Mouse (Mus musculus): Measurements from ENCODE around the gene Chst5. TPM values are rescaled to one million over a fixed set of nuclear protein-coding genes. Genes with fewer than 3 reads are reported as not detected.

The Chst5 gene
- polyA plus RNA-seq, 1 experiment from 2014 or later, result 2.6 TPM

- 35% methylated on average over 7 of the region's 7 CpGs for WGBS
- H3K9ac ChIP-seq (ENCODE audit: low read length), result no peak overlapping the region
- no peak overlapping the region for H3K4me3 ChIP-seq (ENCODE audit: low read depth, low read length)
- no peaks in the 10 kb centered on the region for H3K36me3 ChIP-seq (ENCODE audit: control insufficient read depth, insufficient read depth, low read length)
- peak; percentile 10; the same call in 1 of the 2 replicates for ATAC-seq
- H3K4me2 ChIP-seq (ENCODE audit: low read length), result no peak overlapping the region
- H3K27me3 ChIP-seq (replicated peaks; ENCODE audit: control insufficient read depth, insufficient read depth, low read length), result 0 out of 2 replicates have a peak, but pooled peaks cover 5% of the 10 kb centered on the region
- DNase-seq (ENCODE audit: low spot score), result peak; percentile 67
- H3K9me3 ChIP-seq (replicated peaks; ENCODE audit: control insufficient read depth, low read length), result no peaks in the 10 kb centered on the region
- H3K27ac ChIP-seq (ENCODE audit: low read depth, low read length), result no peak overlapping the region
- H3K4me1 ChIP-seq (ENCODE audit: control insufficient read depth, insufficient read depth, low read length), result peaks cover 5% of the 10 kb centered on the region; the same call in 1 of the 2 replicates
These were observed 1.3 kb upstream of the Chst5 start for GRCm38 (mm10) chr8:111911572-111911971.

DNA sequence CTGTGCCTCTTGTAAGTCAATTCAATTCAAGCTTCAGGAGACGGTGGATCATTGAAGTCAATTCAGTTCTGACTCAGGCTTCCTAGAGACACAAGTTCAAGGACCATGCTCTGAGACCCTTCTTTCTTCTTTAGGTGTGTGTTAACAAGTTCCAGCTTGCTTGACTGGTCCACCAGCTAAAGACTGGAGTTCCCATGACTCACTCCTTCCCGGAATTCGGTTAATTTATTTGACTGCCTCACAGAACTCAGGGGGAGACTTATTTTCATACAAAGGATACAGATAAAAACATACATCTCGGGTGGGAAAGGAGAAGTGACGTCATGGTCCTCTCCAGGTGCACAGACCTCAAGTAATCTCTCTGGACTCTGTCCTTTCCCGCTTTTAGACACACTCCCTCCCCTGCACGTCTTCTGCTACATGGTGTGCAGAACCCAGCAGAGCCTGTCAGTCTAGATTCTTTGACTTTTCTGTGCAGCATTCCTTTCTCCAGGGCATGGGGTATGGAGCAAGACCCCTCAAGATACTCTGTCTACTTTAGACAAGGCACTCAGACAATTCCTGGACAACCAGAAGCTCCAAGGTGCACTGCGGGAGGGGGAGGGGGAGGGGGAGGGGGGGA, 4.6 kb downstream of the Chst5 start:
- DNase-seq (ENCODE audit: low spot score), result no peak
- Histone ChIP-seq H3K4me3 (ENCODE audit: low read depth, low read length) (no peak overlapping the region), H3K36me3 (ENCODE audit: control insufficient read depth, insufficient read depth, low read length) (no peaks in the 10 kb centered on the region), H3K27ac (ENCODE audit: low read depth, low read length) (no peak overlapping the region), H3K4me2 (ENCODE audit: low read length) (no peak overlapping the region), H3K27me3 (replicated peaks; ENCODE audit: control insufficient read depth, insufficient read depth, low read length) (0 out of 2 replicates have a peak, but pooled peaks cover 5% of the 10 kb centered on the region), H3K9ac (ENCODE audit: low read length) (no peak overlapping the region), H3K9me3 (replicated peaks; ENCODE audit: control insufficient read depth, low read length) (no peaks in the 10 kb centered on the region), H3K4me1 (ENCODE audit: control insufficient read depth, insufficient read depth, low read length) (no peaks in the 10 kb centered on the region)
- no peak for ATAC-seq
- 69% methylated on average over 8 of the region's 8 CpGs for WGBS

GRCm38 (mm10) chr8:111902080-111902479, 8.2 kb downstream of the Chst5 start:
- H3K36me3 ChIP-seq (ENCODE audit: control insufficient read depth, insufficient read depth, low read length), result no peaks in the 10 kb centered on the region
- no peaks in the 10 kb centered on the region for H3K9me3 ChIP-seq (replicated peaks; ENCODE audit: control insufficient read depth, low read length)
- no peaks in the 10 kb centered on the region for H3K27me3 ChIP-seq (replicated peaks; ENCODE audit: control insufficient read depth, insufficient read depth, low read length)
- WGBS, result 38% methylated on average over 5 of the region's 5 CpGs
- H3K4me3 ChIP-seq (ENCODE audit: low read depth, low read length), result no peak overlapping the region
- H3K4me1 ChIP-seq (ENCODE audit: control insufficient read depth, insufficient read depth, low read length), result no peaks in the 10 kb centered on the region
- no peak overlapping the region for H3K4me2 ChIP-seq (ENCODE audit: low read length)
- DNase-seq (ENCODE audit: low spot score) (no peak), ATAC-seq (no peak)
- H3K9ac ChIP-seq (ENCODE audit: low read length), result no peak overlapping the region
- H3K27ac ChIP-seq (ENCODE audit: low read depth, low read length), result no peak overlapping the region

- ATAC-seq (no peak), DNase-seq (ENCODE audit: low spot score) (no peak)
- Histone ChIP-seq H3K27ac (ENCODE audit: low read depth, low read length) (no peak overlapping the region), H3K4me3 (ENCODE audit: low read depth, low read length) (no peak overlapping the region), H3K9ac (ENCODE audit: low read length) (no peak overlapping the region), H3K27me3 (replicated peaks; ENCODE audit: control insufficient read depth, insufficient read depth, low read length) (no peaks in the 10 kb centered on the region), H3K4me2 (ENCODE audit: low read length) (no peak overlapping the region), H3K36me3 (ENCODE audit: control insufficient read depth, insufficient read depth, low read length) (no peaks in the 10 kb centered on the region), H3K4me1 (ENCODE audit: control insufficient read depth, insufficient read depth, low read length) (no peaks in the 10 kb centered on the region), H3K9me3 (replicated peaks; ENCODE audit: control insufficient read depth, low read length) (no peaks in the 10 kb centered on the region)
- WGBS, result 38% methylated on average over 10 of the region's 10 CpGs
These were observed 11.7 kb downstream of the Chst5 start for GRCm38 (mm10) chr8:111898586-111898985.

DNA sequence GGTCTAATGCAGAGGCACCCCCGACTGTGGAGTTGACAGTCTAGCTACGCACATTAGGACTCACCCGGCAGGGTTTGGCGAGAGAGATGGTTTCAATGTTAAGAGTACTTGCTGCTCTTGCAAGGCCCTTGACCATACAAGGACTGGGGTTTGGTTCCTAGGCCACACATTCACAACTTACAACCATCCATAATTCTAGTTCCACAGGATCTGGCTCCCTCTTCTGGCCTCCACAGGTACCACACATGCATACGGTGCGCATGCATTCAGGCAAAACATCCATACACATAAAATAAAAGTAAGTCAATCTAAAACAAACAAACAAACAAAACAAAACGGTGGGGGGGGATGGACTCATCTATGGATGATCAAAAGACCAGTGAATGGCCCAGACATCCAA, 15.3 kb downstream of the Chst5 start:
- peaks cover 26% of the 10 kb centered on the region for H3K27me3 ChIP-seq (replicated peaks; ENCODE audit: control insufficient read depth, insufficient read depth, low read length)
- H3K4me2 ChIP-seq (ENCODE audit: low read length), result no peak overlapping the region
- H3K27ac ChIP-seq (ENCODE audit: low read depth, low read length), result no peak overlapping the region
- ATAC-seq (no peak), DNase-seq (ENCODE audit: low spot score) (no peak)
- no peak overlapping the region for H3K4me3 ChIP-seq (ENCODE audit: low read depth, low read length)
- 90% methylated on average over 7 of the region's 7 CpGs for WGBS
- no peaks in the 10 kb centered on the region for H3K36me3 ChIP-seq (ENCODE audit: control insufficient read depth, insufficient read depth, low read length)
- H3K9ac ChIP-seq (ENCODE audit: low read length), result no peak overlapping the region
- H3K9me3 ChIP-seq (replicated peaks; ENCODE audit: control insufficient read depth, low read length), result no peaks in the 10 kb centered on the region
- 0 out of 2 replicates have a peak, but pooled peaks cover 4% of the 10 kb centered on the region for H3K4me1 ChIP-seq (ENCODE audit: control insufficient read depth, insufficient read depth, low read length)

DNA sequence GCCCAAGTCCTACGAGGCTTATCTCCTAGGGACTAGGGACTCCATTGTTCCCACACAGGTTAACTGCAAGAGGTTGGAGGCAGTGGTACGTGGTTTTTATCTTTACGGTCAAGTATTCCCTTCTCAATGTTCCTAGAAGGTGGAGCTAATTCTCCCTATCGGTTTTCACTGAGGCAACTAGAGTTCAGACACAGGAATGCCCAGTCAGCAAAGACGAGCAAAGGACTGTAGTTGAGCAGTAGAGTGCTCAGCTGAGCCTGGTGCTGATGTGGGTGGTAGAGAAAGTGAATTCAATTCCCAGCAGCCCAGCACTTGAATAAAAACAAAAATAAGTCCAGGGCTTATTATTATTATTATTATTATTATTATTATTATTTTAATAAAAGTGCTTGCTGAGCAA, 17.6 kb downstream of the Chst5 start:
- H3K9ac ChIP-seq (ENCODE audit: low read length), result no peak overlapping the region
- DNase-seq (ENCODE audit: low spot score) (no peak), ATAC-seq (no peak)
- no peak overlapping the region for H3K27ac ChIP-seq (ENCODE audit: low read depth, low read length)
- no peaks in the 10 kb centered on the region for H3K9me3 ChIP-seq (replicated peaks; ENCODE audit: control insufficient read depth, low read length)
- H3K4me3 ChIP-seq (ENCODE audit: low read depth, low read length), result no peak overlapping the region
- H3K36me3 ChIP-seq (ENCODE audit: control insufficient read depth, insufficient read depth, low read length), result no peaks in the 10 kb centered on the region
- H3K27me3 ChIP-seq (replicated peaks; ENCODE audit: control insufficient read depth, insufficient read depth, low read length), result peaks cover 35% of the 10 kb centered on the region
- no peak overlapping the region for H3K4me2 ChIP-seq (ENCODE audit: low read length)
- 68% methylated on average over 5 of the region's 5 CpGs for WGBS
- H3K4me1 ChIP-seq (ENCODE audit: control insufficient read depth, insufficient read depth, low read length), result 0 out of 2 replicates have a peak, but pooled peaks cover 4% of the 10 kb centered on the region

- Histone ChIP-seq H3K4me3 (ENCODE audit: low read depth, low read length) (no peak overlapping the region), H3K27ac (ENCODE audit: low read depth, low read length) (no peak overlapping the region), H3K9ac (ENCODE audit: low read length) (no peak overlapping the region), H3K4me1 (ENCODE audit: control insufficient read depth, insufficient read depth, low read length) (0 out of 2 replicates have a peak, but pooled peaks cover 4% of the 10 kb centered on the region), H3K27me3 (replicated peaks; ENCODE audit: control insufficient read depth, insufficient read depth, low read length) (peaks cover 35% of the 10 kb centered on the region), H3K36me3 (ENCODE audit: control insufficient read depth, insufficient read depth, low read length) (no peaks in the 10 kb centered on the region), H3K4me2 (ENCODE audit: low read length) (no peak overlapping the region), H3K9me3 (replicated peaks; ENCODE audit: control insufficient read depth, low read length) (no peaks in the 10 kb centered on the region)
- no peak for ATAC-seq
- 64% methylated on average over 8 of the region's 8 CpGs for WGBS
- no peak for DNase-seq (ENCODE audit: low spot score)
These were observed 18.3 kb downstream of the Chst5 start for GRCm38 (mm10) chr8:111891983-111892382.

DNA sequence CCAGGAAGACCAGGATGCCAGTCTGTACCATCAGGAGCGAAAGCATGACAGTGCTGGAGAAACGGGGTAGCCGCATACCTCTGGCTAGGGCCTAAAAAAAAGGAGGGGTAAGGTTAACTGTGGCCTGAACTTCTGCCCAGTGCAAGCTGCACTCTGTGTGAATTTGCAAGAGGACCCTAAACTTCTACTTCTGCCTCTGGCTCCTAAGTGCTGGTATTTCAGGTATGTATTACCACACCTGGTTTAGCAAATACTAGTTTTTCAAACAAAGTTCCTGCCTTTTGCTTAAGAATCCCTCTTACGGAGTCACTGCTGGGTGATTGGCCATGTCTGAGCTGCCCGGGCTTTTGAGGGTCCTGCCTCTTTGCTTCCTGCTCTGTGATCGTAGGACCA, 19.3 kb downstream of the Chst5 start:
- Histone ChIP-seq H3K27me3 (replicated peaks; ENCODE audit: control insufficient read depth, insufficient read depth, low read length) (peaks cover 35% of the 10 kb centered on the region), H3K27ac (ENCODE audit: low read depth, low read length) (no peak overlapping the region), H3K36me3 (ENCODE audit: control insufficient read depth, insufficient read depth, low read length) (no peaks in the 10 kb centered on the region), H3K9me3 (replicated peaks; ENCODE audit: control insufficient read depth, low read length) (no peaks in the 10 kb centered on the region), H3K4me1 (ENCODE audit: control insufficient read depth, insufficient read depth, low read length) (0 out of 2 replicates have a peak, but pooled peaks cover 4% of the 10 kb centered on the region), H3K4me2 (ENCODE audit: low read length) (no peak overlapping the region), H3K4me3 (ENCODE audit: low read depth, low read length) (no peak overlapping the region), H3K9ac (ENCODE audit: low read length) (no peak overlapping the region)
- WGBS, result 60% methylated on average over 6 of the region's 6 CpGs
- DNase-seq (ENCODE audit: low spot score), result no peak
- no peak for ATAC-seq
